Mouse (Mus musculus) heart, adult 9 months (tissue): Measurements from ENCODE around the gene Trpm3.
A peak's percentile ranks its signal among the peaks of the same experiment; 100 is the strongest.

ENCODE experiments used
- DNase-seq, 2 experiments: peaks; one replicate each; pipeline ENCODE4 v3.0.0; 2022; ENCODE audit warnings: low spot score in 2 of 2

Gene Trpm3

GRCm38 (mm10) chr19:22920949-22921348 is 782.1 kb downstream of the Trpm3 start:
- DNase-seq: no peak

- no peak for DNase-seq
These were observed 784.2 kb downstream of the Trpm3 start for GRCm38 (mm10) chr19:22922871-22923670.

GRCm38 (mm10) chr19:22925284-22925683 is 786.4 kb downstream of the Trpm3 start:
- no peak for DNase-seq

- peak; percentile 66 to 75 for DNase-seq
These were observed 787.9 kb downstream of the Trpm3 start for GRCm38 (mm10) chr19:22926753-22927152.

GRCm38 (mm10) chr19:22928366-22928765 is 789.5 kb downstream of the Trpm3 start:
- DNase-seq: no peak

- DNase-seq: no peak
These were observed 790.9 kb downstream of the Trpm3 start for GRCm38 (mm10) chr19:22929768-22930167.

- DNase-seq: peak; percentile 74 to 77
These were observed 791.6 kb downstream of the Trpm3 start for GRCm38 (mm10) chr19:22930368-22930834.

- DNase-seq: no peak
These were observed 792.2 kb downstream of the Trpm3 start for GRCm38 (mm10) chr19:22931006-22931405.

GRCm38 (mm10) chr19:22935067-22935466 is 796.2 kb downstream of the Trpm3 start:
- no peak for DNase-seq

GRCm38 (mm10) chr19:22938848-22939724 is 800.2 kb downstream of the Trpm3 start:
- DNase-seq: peak; percentile 17 to 46

GRCm38 (mm10) chr19:22939836-22940235 is 801.0 kb downstream of the Trpm3 start:
- peak in 1 of 2 experiments; percentile 3 for DNase-seq

GRCm38 (mm10) chr19:22940487-22940886 is 801.6 kb downstream of the Trpm3 start:
- DNase-seq: peak; percentile 77 to 83

GRCm38 (mm10) chr19:22940956-22941355 is 802.1 kb downstream of the Trpm3 start:
- no peak for DNase-seq

GRCm38 (mm10) chr19:22952480-22952879 is 813.6 kb downstream of the Trpm3 start:
- no peak for DNase-seq

GRCm38 (mm10) chr19:22953191-22953590 is 814.3 kb downstream of the Trpm3 start:
- DNase-seq: no peak

GRCm38 (mm10) chr19:22958414-22958813 is 819.6 kb downstream of the Trpm3 start:
- no peak for DNase-seq

- no peak for DNase-seq
These were observed 821.8 kb downstream of the Trpm3 start for GRCm38 (mm10) chr19:22960450-22961265.

- no peak for DNase-seq
These were observed 823.3 kb downstream of the Trpm3 start for GRCm38 (mm10) chr19:22962001-22962708.

- DNase-seq: no peak
These were observed 823.9 kb downstream of the Trpm3 start for GRCm38 (mm10) chr19:22962731-22963130.

GRCm38 (mm10) chr19:22963726-22964398 is 825.0 kb downstream of the Trpm3 start:
- no peak for DNase-seq
